Comparison of ENCODE assay signal across 26 mouse cellular contexts in the genomic region with DNA sequence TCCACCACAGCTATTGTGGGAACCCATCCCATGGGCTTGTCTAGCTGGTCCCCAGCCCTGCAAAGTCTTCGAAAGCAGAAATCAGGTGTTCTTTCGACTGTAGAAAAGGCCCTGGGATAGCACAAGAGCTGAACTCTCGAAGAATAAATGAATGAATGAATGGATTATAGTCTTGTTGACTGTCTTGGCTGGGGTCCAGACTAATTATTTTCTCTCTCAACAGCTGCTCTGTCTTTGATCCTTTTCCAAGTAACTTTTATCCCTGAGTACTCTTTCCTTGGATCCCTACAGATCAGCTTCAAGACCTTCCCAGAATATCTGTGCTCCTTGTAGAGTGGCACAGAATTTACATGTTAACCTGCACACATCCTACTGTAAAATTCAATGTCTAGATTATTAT.
DNase-seq lines count a peak whose midpoint lies in the region; ATAC-seq and TF ChIP-seq lines count a peak whose summit lies in the region.
"Had no signal": no experiment of that assay in that cellular context is flagged by ENCODE, and none has a peak within 500 bp of the region (broad histone marks: within the 10 kb centered on the region; RNA-seq: fewer than 3 reads in every experiment).

No protein-coding gene starts in this region.

- no peaks in the 10 kb centered on the region for H3K27me3 ChIP-seq in hindbrain, embryonic 14.5 days (ENCODE audit: control insufficient read depth, insufficient read depth, low read length)
- H3K27me3 ChIP-seq in hindbrain, embryonic 16.5 days (replicated peaks; ENCODE audit: control insufficient read depth, insufficient read depth, low read length), result no peaks in the 10 kb centered on the region
- H3K27me3 ChIP-seq in lung, embryonic 14.5 days (ENCODE audit: insufficient read depth, low read length), result no peaks in the 10 kb centered on the region
- H3K27me3 ChIP-seq: embryonic facial prominence, embryonic 15.5 days; forebrain, embryonic 12.5 days; heart, embryonic 13.5 days; hindbrain, embryonic 12.5 days had no signal

- H3K4me1 ChIP-seq in hindbrain, embryonic 14.5 days (replicated peaks; ENCODE audit: control insufficient read depth, insufficient read depth, low read length), result no peaks in the 10 kb centered on the region
- no peaks in the 10 kb centered on the region for H3K4me1 ChIP-seq in hindbrain, embryonic 16.5 days (ENCODE audit: control insufficient read depth, insufficient read depth, low read depth, low read length)
- H3K4me1 ChIP-seq in lung, embryonic 14.5 days (ENCODE audit: insufficient read depth), result 0 out of 2 replicates have a peak, but pooled peaks cover 4% of the 10 kb centered on the region
- H3K4me1 ChIP-seq in lung, adult 2 months (ENCODE audit: control insufficient read depth, insufficient read depth, low read length), result no peaks in the 10 kb centered on the region
- H3K4me1 ChIP-seq: embryonic facial prominence, embryonic 15.5 days; heart, embryonic 10.5 days; hindbrain, embryonic 12.5 days had no signal

- no peak overlapping the region for H3K27ac ChIP-seq in hindbrain, embryonic 14.5 days
- H3K27ac ChIP-seq in hindbrain, embryonic 16.5 days (ENCODE audit: low read depth, low read length), result no peak overlapping the region
- no peak overlapping the region for H3K27ac ChIP-seq in lung, embryonic 14.5 days (ENCODE audit: low read depth)
- H3K27ac ChIP-seq: embryonic facial prominence, embryonic 15.5 days; forebrain, embryonic 12.5 days; heart, adult 2 months; heart, embryonic 10.5 days; heart, embryonic 13.5 days; hindbrain, embryonic 12.5 days had no signal

- no peak overlapping the region for H3K4me2 ChIP-seq in hindbrain, embryonic 14.5 days (replicated peaks)
- H3K4me2 ChIP-seq in hindbrain, embryonic 16.5 days (ENCODE audit: low read length), result no peak overlapping the region
- no peak overlapping the region for H3K4me2 ChIP-seq in lung, embryonic 14.5 days
- H3K4me2 ChIP-seq: embryonic facial prominence, embryonic 15.5 days; forebrain, embryonic 12.5 days; heart, embryonic 13.5 days; hindbrain, embryonic 12.5 days had no signal

- no peak for TF ChIP-seq CTCF in lung, embryonic 14.5 days (IDR thresholded peaks at IDR 0.05; ENCODE audit: low read depth)
- no peak for TF ChIP-seq CTCF in lung, adult 2 months (IDR thresholded peaks at IDR 0.05; ENCODE audit: insufficient read depth, low read length)

- peak; percentile 49 for DNase-seq in hindbrain, embryonic 14.5 days (ENCODE audit: low spot score)
- DNase-seq in lung, embryonic 14.5 days, result peak; percentile 64
- no peak for DNase-seq in lung, adult 2 months
- peak; percentile 53 for DNase-seq in retina, postnatal 1 day
- DNase-seq in retina, embryonic 14.5 days (ENCODE audit: low spot score), result no peak
- peak; percentile 4 for DNase-seq in retina, postnatal 7 days (ENCODE audit: low read depth, low spot score)
- no peak for DNase-seq in adrenal gland, postnatal 36 days
- DNase-seq: adrenal gland, adult 8-10 months; adrenal gland, postnatal 25 days; cerebellum, adult 11-12 months; cerebellum, adult 8-10 months; cerebellum, postnatal 36 days; embryo, embryonic 11 days; gastrocnemius, postnatal 10 days; gastrocnemius, postnatal 36 days; heart, adult 2 months; heart, postnatal 14 days; heart, postnatal 4 days had no signal

- no peak overlapping the region for H3K9ac ChIP-seq in hindbrain, embryonic 14.5 days
- no peak overlapping the region for H3K9ac ChIP-seq in hindbrain, embryonic 16.5 days (ENCODE audit: low read depth, low read length)
- no peak overlapping the region for H3K9ac ChIP-seq in lung, embryonic 14.5 days
- H3K9ac ChIP-seq: embryonic facial prominence, embryonic 15.5 days; forebrain, embryonic 12.5 days; heart, embryonic 13.5 days; hindbrain, embryonic 12.5 days had no signal

- TF ChIP-seq POLR2A in lung, adult 2 months (IDR thresholded peaks at IDR 0.05; ENCODE audit: borderline replicate concordance, extremely low read depth, low read depth, low read length), result no peak

- no peaks in the 10 kb centered on the region for H3K36me3 ChIP-seq in hindbrain, embryonic 14.5 days (replicated peaks; ENCODE audit: control insufficient read depth, insufficient read depth)
- no peaks in the 10 kb centered on the region for H3K36me3 ChIP-seq in hindbrain, embryonic 16.5 days (ENCODE audit: control insufficient read depth, insufficient read depth, low read length)
- no peaks in the 10 kb centered on the region for H3K36me3 ChIP-seq in lung, embryonic 14.5 days (ENCODE audit: insufficient read depth)
- H3K36me3 ChIP-seq: embryonic facial prominence, embryonic 15.5 days; forebrain, embryonic 12.5 days; heart, embryonic 10.5 days; heart, embryonic 13.5 days; hindbrain, embryonic 12.5 days had no signal

- H3K9me3 ChIP-seq in hindbrain, embryonic 14.5 days (ENCODE audit: control insufficient read depth, low read length), result no peaks in the 10 kb centered on the region
- no peaks in the 10 kb centered on the region for H3K9me3 ChIP-seq in hindbrain, embryonic 16.5 days (ENCODE audit: control insufficient read depth, low read length)
- no peaks in the 10 kb centered on the region for H3K9me3 ChIP-seq in lung, embryonic 14.5 days (ENCODE audit: low read depth, low read length)
- H3K9me3 ChIP-seq: embryonic facial prominence, embryonic 15.5 days; forebrain, embryonic 12.5 days; heart, embryonic 10.5 days; heart, embryonic 13.5 days; hindbrain, embryonic 12.5 days had no signal

- no peak overlapping the region for H3K4me3 ChIP-seq in hindbrain, embryonic 14.5 days (replicated peaks; ENCODE audit: low read length)
- H3K4me3 ChIP-seq in hindbrain, embryonic 16.5 days (ENCODE audit: low read length), result no peak overlapping the region
- H3K4me3 ChIP-seq in lung, embryonic 14.5 days (ENCODE audit: low read depth, low read length), result no peak overlapping the region
- no peak overlapping the region for H3K4me3 ChIP-seq in lung, adult 2 months (replicated peaks; ENCODE audit: extremely low read depth, low read depth, low read length)
- H3K4me3 ChIP-seq: embryonic facial prominence, embryonic 15.5 days; forebrain, embryonic 12.5 days; heart, adult 2 months; heart, embryonic 10.5 days; heart, embryonic 13.5 days; hindbrain, embryonic 12.5 days had no signal

- no peak for ATAC-seq in hindbrain, embryonic 14.5 days (ENCODE audit: low FRiP score)
- no peak for ATAC-seq in hindbrain, embryonic 16.5 days
- no peak for ATAC-seq in lung, embryonic 14.5 days (ENCODE audit: insufficient read depth)
- ATAC-seq: CD4-positive, CD25-positive, alpha-beta regulatory T cell, adult 4 months; forebrain, embryonic 16.5 days had no signal

- 57% methylated on average over 3 of the region's 3 CpGs for WGBS in hindbrain, embryonic 14.5 days
- WGBS in hindbrain, embryonic 16.5 days, result 39% methylated on average over 3 of the region's 3 CpGs
- WGBS in lung, embryonic 14.5 days, result 57% methylated on average over 3 of the region's 3 CpGs
- WGBS in lung, adult 2 months, result 60% methylated on average over 3 of the region's 3 CpGs

Comparison
In these comparisons a context has a peak if more than half of its experiments do, and no peak if none do; other contexts are left out.
1. DNase-seq: peak in hindbrain, embryonic 14.5 days (single experiment), lung, embryonic 14.5 days (single experiment), retina, postnatal 1 day (single experiment) and retina, postnatal 7 days (single experiment); none in lung, adult 2 months (single experiment), retina, embryonic 14.5 days (single experiment) and adrenal gland, postnatal 36 days (0 of 2).